Mouse (Mus musculus) olfactory bulb, adult 2 months (tissue): ENCODE measurements around the gene Zar1.
"Not testable (repeated sequence)": the region's sequence is repeated elsewhere in the genome, so short reads cannot be mapped to it uniquely, and the experiment has no call there.

Experiments
- CTCF ChIP-seq: fragments of 200-500 bp; IDR thresholded peaks from 2 replicates; pipeline ENCODE4 v1.5.1; 2012; ENCODE audit warnings: low read depth, mild to moderate bottlenecking, low read length, moderate library complexity; ENCODE audit not compliant: insufficient read depth
- POLR2A ChIP-seq: fragments of 200-500 bp; IDR thresholded peaks from 2 replicates; pipeline ENCODE4 v1.6.1; 2012; ENCODE audit warnings: mild to moderate bottlenecking, low read depth, low read length, moderate library complexity; ENCODE audit not compliant: insufficient read depth

- not testable (repeated sequence) for TF ChIP-seq POLR2A, CTCF
Measured at GRCm38 (mm10) chr5:72579599-72579998, 1.5 kb downstream of the Zar1 start.
